Mouse (Mus musculus): ENCODE results near the gene Micu1.
A peak's percentile ranks its signal among the peaks of the same experiment; 100 is the strongest.

Gene Micu1

DNA sequence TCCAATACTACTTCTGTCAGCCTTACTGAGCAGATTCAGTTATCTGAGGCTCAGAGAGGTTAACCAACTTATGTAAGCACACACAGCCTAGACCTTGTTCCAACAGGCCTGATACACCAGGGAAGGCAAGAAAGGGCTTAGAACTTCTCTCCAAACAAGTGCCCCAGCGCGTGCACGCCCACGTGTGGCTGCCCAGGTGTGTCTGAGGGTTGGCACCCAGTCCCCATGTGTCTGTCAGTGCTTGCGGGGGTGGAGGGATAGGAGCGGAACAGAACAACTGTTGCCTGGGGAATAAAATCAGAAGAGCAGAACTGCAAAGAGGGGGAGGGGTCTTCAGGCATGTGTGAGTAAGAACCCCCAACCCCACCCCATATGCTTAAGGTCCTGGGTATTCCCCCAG lies 208.8 kb downstream of the Micu1 start:
- DNase-seq: peak; percentile 92

DNA sequence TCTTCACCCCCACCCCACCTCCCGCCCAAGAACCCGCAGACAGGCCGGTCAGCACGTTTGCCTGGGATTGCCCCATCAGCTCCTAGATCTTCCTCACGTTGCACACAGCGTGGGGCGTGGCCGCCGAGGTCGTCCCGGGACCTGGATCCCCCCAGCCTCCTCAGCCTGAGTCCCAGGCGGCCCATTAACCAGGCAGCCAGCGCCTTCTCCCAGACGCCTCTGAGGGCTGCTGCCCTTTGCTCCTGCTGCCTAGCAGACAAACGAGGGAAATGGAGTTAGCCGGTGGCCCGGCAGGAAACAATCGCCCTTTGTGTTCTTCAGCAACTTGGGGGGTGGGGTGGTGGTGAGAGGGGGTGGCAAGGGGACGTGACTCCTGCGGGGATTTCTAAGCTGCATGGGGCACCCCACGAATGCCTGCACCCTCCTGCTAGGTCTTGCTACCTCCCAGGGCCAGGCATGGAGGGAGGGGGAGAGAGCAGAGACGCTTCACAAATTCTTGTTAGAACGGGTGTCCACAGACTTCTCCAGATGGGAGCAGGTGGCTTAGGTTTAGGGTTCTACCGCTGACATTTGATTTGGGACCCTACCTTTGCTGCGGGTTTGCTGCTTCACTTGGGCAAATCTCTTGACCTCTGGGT lies 209.4 kb downstream of the Micu1 start:
- peak; percentile 53 for DNase-seq
